Mouse (Mus musculus) megakaryocyte, adult 5-6 weeks (primary cell): ENCODE data around the gene Tmed4. TPM values are rescaled to one million over a fixed set of nuclear protein-coding genes. Genes with fewer than 3 reads are reported as not detected.

Source experiments
- ATAC-seq: 2 replicates; pipeline ENCODE4 v1.8.0; 2016; ENCODE audit warnings: mild to moderate bottlenecking, inconsistent platforms; ENCODE audit not compliant: poor library complexity, severe bottlenecking
- total RNA-seq, 2 experiments: library from RNA; stranded (forward) in 1 of 2; stranded (reverse) in 1 of 2; fragments of 153-499, 151-499 nt in 1 of 2; fragments of 221-1000, 200-1000 nt in 1 of 2; gene quantifications; 2 replicates each; pipeline versions ENCODE4 v1.2.3 to v1.2.4; 2015 to 2017

Tmed4 gene
- total RNA-seq (2015): 34.8 and 40.1 TPM in 2 replicates
- total RNA-seq (2017): 35.1 and 35.8 TPM in 2 replicates

DNA sequence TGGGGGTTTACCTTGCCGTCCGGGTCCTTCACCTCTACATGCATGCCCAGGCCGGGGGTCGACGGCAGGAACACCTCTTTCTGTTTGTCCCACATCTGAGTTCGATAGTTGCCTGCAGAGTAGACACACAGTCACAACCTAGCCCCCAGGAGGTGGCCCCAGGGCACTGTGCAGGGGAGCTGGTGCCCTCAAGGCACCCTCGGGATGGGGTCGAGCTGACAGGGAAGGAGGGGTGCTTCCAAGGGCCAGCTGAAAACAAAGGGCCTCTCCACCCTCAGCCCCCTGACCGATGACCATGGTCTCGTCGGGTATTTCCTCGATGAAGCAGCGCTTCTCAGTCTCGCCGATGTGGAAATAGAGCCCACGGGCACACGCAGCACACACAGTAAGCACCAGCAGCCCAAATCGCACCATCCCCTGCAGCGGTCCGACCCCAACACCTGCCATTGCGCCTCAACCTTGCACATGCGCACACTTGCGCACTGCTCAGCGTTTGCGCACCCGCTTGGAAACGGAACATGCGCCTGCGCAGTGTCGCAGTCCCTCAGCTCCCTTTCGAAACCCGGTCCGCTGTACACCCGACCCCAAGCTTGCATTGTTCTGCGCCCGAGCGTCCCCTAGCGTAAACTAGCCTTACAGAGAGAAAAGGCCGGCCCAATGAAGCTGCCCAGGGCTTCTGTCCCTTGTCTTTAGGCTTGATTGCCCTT is at the start of gene Tmed4:
Tmed4 (minus strand) TSS at position 484 of the 707 bp plus-strand sequence.
- peak; percentile 96 for ATAC-seq

DNA sequence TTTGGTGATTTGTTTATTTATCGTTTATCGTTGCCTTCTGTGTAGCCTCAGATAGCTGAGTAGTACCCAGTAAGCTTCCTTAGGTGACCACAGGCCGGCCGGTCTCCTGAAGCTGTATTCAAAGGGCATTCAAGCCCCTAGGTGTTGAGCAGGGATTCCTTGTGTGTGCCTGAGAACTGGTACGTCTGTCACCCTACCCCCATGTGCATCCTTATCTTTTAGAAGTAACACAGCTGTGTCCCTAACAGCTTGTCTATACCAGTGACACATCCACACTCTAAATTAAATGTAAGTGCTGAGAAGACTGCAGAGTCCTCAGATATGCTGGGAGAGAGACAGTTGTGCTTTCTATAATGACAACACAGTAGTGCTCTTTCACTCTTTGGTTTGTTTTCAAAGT is 48.7 kb upstream of the Tmed4 start:
- no peak for ATAC-seq

DNA sequence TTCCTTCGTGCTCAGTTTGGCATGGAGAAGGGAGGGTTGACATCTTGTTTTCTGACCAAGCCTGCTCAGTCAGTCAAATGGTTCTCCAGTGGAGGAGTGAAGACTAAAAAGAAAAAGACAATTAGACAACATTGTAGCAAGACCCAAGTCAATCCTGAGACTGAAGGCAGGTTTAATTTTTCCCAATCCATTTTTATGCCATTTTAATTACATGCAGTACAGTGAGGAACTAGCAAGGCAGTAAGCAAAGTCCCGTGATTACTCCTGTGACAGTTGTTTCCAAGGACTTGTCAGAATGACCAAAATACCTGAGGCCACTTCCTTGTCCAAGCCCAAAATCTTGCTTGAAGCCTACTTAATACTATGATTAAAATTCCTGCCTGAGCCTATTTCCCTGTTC is 47.4 kb upstream of the Tmed4 start:
- ATAC-seq: no peak

DNA sequence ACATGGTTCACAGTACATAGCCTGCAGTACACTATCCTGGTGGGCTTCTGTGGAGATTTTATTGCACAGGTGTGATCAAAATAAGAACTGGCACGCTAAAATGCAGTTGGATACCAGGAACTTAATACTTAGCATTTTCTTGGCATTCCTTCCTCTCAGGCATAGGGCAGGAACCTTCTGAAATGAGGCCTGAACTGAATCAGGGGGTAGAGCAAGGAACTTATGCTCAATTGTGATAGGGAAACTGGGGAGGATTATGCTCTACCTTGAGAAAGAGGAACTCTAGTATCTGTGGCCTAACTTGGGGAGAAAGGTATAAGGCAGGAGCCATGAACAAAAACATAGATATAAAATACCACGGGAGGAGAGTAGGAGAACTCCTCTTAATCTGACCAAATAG is 44.7 kb upstream of the Tmed4 start:
- ATAC-seq: no peak

DNA sequence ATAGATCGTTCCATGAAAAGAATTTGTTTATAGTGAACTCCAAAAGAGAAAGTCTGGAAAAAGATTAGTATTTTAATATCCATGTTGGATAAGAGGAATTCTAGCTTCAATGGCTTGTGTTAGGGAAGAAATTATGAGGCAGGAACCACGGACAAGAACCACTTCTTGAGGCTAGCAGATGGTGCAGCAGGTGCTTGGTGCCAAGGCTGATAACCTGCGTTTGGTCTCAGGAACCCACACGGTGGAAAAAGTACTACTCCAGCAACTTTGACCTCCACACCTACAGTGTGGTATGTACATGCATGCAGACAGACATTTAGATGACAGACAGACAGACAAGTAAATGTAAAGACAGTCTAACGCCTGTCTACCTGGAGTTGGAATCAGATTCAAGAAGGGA is 43.9 kb upstream of the Tmed4 start:
- ATAC-seq: no peak

DNA sequence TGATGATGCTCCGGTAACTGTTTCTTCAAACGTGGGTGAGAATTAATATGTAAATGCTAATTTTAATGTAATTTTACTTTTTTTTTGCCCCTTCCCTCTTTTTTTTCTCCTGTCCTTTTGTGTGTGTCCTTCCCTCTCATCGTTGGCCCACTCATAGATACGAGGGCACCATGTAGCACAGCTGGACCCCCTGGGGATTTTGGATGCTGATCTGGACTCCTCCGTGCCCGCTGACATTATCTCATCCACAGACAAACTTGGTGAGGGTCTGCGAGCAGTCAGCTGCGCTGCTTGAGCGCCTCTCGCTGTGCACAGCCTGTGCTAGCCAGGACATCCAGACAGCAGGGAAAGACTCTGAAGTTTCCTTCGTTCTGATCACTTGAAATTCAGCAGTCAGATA is 42.2 kb upstream of the Tmed4 start:
- ATAC-seq: no peak

DNA sequence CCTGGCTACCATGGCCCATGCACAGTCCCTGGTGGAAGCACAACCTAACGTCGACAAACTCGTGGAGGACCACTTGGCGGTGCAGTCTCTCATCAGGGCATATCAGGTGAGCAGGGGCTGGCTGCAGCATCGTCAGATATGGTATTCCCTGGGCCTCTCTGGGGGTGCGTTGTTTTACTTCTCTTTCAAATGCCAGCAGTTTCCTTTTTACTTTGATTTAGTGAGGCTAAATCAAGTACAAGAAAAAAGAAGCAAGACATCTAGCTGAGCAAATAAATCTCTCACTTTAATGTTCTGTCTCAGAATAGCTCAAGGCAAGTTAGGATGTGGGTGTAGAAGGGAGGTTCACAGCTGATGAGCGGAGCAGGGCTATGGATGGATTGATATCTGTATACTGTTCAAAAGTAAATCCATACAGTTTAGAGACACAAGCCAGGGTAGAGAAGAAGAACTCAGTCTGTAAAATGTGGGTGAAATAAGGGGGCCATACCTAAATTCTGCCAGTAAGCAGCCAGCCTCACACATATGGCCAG is 39.3 kb upstream of the Tmed4 start:
- no peak for ATAC-seq

DNA sequence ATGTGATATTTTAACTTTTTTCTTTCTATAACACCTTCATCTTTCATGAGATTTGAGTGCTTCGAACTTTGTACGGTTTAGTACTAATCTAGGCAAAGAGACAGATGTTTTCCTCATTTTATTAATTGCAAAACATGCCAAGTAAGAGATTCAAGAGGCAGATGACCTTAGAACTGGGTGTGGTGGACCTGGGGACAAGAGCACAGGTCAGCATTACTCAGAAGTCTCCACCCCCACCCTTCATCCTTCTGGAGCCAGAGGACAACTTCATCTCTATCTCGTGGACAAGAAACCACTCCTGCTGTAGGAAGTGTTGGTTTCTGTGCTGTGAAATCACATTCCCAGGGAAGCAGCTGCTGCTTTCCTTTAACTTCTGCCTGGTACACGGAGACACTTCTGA is 33.5 kb upstream of the Tmed4 start:
- no peak for ATAC-seq

DNA sequence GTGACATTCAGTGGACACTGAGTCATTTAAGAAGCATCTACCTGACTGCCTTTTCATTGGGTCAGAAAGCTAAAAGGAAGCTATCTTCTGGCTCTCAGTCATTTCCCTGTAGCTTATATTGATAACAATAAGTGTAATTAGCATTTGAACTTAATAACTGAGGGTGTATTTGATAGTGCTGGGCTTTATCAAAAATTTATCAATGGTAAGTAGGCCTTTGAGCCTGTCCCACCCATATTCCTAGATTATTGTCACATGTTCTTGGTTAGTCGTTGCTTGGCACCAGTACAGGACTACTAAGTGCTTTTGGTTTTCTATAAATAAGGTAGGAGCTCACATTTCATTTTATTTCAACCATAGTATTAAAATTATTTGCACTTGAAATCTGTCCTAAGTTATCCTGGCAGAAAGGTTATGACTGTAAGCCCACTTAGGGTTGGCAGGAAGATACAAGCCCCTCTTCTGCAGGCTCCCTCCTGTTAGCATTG is 31.3 kb upstream of the Tmed4 start:
- no peak for ATAC-seq

DNA sequence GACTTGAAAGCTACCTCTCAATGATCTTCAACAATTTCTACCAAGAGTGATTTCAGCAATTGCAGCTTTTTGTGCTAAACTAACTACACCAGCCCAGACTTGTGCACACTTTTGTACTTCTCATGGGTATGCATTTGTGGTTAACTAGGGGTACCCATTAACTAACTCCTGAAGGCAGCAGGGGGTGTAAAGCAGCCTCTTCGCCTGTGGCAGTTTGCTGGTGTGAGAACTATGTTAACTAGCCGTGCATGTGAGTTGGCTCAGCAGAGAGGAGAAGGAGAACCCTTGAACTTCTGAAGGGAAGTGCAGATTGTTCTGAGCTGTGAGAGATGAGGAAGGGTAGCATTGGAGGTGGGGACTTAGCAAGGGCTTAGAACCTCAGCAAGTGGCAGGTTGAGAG is 28.1 kb upstream of the Tmed4 start:
- no peak for ATAC-seq

DNA sequence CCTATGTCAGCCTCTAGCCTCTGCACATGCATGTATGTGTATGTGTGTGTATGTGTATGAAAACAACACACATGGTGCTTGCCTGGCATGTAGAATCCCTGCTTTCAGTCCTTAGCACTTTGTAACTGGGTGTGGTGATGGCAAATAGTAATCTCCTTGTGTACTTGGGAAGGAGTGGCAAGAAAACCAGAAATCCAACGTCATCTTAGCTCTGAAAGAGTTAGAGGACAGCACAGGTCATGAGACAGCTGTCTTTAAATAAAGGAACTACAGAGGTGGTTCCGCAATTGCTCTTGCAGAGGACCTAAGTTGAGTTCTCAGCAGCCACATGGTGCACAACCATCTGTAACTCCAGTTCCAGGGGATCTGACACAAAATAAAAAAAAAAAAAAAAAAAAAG is 24.8 kb upstream of the Tmed4 start:
- ATAC-seq: peak; percentile 97

DNA sequence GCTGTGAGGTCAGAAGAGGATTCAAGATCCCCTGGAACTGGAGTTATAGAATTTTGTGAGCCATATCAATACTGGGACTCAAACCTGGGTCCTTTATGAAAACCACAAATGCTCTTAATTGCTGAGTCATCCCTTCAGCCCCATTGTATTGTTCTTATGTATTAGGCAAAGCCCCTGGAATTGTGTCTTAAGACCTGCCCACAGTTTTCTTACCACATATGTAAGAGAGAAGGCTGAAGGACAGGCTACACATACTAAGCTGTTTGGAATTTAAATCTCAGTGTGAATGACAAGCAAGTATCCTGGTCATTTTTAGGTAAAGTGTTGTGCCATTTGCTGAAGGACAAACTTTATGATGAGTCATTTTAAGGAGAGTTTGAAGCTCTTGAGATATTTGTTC is 21.4 kb upstream of the Tmed4 start:
- ATAC-seq: no peak

DNA sequence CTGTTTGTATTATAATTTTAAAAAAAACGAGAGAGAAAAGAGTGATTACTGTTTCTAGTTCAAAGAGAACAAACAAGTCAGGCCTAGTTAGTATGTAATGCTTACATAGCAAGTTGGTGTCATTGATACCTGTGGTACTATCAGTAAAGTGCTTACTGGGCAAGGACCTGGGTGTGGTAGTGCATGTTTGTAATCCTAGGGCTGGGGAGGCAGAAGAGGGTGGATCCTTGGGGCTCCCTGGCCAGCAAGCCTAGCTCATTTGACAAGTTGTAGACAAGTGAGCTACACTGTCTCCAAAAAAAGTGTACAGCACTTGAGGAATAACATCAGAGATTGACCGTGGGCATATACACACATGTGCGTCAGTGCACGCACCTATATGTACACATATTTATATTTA is 20.0 kb upstream of the Tmed4 start:
- no peak for ATAC-seq

DNA sequence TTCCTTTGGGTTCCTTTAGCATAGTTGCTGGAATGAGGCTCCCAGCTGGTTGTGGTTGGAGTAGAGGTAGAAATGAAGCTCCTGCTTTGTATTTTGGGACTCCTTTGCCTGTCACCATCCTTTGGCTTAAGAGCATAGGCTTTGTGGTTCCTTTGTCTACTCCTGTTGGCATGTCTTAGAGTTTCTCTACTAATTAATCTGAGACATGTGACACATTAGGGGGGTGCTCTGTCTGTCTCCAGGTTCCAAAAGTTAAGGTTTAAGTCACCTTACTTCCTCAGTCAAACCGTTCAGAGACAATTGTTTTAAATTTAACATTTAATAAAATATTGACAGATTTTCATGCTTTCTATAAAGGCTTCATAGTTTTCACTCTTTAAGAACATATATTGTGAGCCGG is 18.9 kb upstream of the Tmed4 start:
- no peak for ATAC-seq

DNA sequence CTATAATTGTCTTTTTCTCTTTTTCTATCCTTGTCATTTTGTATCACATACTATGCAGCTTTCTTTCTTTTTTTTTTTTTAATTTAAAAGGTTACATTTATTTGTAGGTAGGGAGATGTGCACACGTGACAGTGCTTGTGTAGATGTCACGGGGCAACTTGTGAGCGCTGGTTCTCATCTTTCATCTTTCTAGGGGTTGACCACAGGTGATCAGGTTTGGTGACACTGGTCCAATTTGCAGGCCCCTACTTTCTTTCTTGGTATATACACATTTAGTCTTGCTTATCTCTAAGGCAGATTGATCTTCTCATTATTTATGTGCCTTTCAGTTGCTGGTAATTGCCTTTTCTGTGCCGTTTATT is 18.3 kb upstream of the Tmed4 start:
- ATAC-seq: no peak

DNA sequence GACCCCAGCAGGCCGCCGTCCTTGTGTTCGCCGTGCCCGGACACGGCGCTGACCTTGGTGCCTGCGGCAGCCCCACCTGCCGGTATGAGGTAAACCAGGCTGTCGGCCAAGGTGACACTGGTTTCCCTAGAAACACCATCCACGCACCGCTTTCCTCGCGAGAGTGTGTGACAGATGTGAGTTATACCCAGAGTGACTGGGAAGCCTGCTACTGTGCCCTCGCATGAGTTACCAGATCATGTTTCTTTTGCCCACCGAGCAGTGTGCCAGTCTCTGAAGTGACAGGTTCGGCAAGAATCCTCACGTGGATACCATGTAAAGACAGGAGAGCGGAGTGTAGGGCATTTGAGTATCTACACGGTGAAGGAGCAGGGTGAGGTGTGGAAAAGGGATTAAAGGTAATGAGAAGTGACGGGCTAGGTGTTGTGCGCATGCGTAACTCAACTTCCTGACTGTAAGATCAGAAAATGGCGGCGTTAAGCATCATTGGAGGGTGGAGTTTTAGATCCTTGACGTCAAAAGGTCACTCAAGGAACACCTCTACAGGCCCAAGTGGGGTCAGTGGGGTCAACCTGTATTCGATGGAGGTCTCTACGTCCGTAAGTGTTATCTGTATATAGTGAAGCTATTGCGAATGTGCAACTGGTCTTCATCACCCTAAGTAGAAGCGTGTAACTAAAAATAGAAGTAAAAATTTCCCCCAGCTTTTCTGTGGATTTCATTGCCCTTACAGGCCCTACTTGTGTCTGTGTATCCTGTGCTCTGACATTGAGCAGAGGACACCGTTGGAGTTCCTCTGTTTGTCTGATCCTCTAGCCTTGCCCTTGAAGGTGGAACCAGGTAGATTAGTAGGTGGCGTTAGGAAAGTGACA is 17.7 kb upstream of the Tmed4 start:
- peak; percentile 62 for ATAC-seq

DNA sequence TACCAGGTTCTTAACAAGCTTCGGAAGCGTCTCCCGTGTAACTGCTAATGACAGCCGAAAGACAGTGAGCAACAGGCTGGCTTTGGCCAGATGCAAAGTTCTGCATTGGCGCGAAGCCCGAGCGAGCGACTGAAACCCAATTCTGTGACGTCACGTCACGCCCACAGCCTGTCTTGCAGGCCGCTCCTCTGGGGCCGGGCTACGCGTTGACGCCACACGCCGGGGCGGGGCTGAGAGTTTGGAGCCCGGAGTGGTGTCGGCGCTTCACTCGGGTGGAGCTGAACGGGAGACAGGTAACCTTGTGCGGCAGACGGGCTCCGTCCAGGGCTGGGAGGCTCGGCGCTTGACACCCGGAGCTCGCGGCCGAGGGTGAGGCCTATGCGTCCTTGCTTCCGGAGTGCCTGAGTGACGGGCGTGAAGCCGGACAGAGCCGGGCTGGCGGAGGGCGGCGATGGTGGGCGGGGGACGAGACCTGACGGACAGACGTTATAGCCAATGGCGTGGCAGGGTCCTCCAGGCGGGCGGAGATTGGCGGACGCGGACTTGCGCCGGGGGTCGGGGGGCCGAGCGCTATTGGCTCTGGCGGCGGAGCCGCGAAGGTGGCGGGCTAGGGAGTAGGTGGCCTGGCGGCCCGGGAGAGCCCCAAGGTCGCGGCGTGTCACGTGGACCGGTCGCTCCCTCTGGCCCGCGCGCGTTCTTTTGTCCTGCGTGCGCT is 16.9 kb upstream of the Tmed4 start, which contains the start of gene Ogdh:
Ogdh (plus strand) TSS at position 233 of the 715 bp plus-strand sequence.
- peak; percentile 89 for ATAC-seq

DNA sequence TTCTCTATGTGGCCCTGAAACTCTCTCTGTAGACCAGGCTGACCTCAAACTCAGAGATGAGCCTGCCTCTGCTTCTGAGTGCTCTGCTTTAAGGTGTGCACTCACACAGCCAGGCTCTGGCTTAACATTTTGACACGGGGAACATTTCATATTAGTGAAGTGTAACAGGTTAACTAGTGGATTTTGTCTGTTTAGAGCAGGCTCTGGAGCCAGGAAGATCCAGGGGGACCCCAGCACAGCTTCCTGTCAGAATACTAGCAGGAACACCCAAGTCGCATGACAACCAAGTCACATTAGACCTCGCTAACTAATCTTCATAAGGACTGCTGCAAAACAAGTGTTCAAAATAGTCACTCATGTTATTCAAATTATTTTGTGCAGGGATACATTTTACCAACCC is 16.2 kb upstream of the Tmed4 start:
- ATAC-seq: no peak

DNA sequence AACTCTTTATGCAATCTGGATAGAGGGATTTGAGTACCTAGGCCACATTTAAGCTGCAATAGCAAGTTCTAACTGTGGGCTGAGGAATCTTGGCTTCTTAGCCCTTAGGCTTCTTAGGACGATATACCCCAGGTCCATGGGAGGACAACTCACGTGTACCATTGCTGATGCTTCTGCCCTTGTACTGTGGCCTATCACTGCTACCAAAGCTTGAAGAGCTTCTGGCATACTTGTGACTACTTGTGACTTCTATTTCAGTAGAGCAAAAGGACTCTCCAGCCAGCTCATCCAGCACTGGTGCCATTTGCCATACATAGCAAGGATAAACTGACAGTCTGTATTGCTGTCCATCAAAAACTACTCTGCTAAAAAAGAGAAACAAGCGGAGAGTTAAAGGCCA is 15.5 kb upstream of the Tmed4 start:
- no peak for ATAC-seq

DNA sequence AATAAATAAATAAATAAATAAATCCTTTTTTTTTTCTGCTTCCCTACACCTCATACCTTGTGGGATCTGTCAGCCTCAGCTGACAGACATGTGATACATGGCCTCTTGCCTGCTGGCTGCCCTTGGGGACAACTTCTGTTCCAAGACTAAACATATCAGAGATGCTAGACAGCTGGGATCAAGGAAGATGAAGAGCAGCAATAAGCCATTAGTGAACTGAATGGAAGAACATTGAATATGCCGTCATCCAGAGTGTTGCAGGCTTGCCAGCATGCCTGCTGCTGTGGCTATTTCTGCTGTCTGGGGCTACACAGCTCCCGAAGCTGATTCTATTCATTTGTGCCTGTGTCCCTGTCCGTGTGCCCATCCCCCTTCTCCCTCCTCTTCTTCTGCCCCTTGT is 8.3 kb upstream of the Tmed4 start:
- ATAC-seq: no peak

DNA sequence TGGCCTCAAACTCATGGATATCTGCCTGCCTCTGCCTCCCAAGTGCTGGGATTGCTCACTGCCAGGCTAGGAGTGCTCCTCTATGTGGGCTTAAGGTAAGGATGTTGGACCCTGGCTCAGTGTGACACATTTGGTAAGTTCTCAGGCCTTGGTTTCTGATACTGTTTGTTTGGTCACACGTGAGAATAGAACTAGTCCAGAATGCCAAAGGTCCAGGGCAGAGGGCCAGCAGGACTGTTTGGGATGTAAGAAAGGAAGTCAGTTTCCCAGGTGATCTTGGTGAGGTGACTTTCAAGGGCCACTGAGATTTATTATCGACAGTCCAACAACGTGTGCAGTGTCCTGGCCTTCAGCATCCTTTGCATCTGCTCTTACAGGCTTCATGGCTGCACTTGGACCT is 1.8 kb upstream of the Tmed4 start:
- ATAC-seq: no peak
